Mouse (Mus musculus) embryonic facial prominence, embryonic 15.5 days (tissue): ENCODE data around the gene Gm10663. TPM values are rescaled to one million over a fixed set of nuclear protein-coding genes. Genes with fewer than 3 reads are reported as not detected.

Experiments used
- ATAC-seq: fragments of 200-750 bp; cut with Nextera tagmentation; 2 replicates; pipeline ENCODE4 v1.8.0; 2017; ENCODE audit warnings: low read depth, moderate TSS enrichment; ENCODE audit not compliant: insufficient number of reproducible peaks, low FRiP score, low TSS enrichment
- H3K27ac ChIP-seq: fragments of 300-500 bp; sonication (generic); replicated peaks from 2 replicates; pipeline ENCODE4 v1.5.1; 2015; ENCODE audit warnings: mild to moderate bottlenecking, inconsistent platforms
- H3K27me3 ChIP-seq: fragments of 300-500 bp; sonication (generic); 2 replicates; pipeline ENCODE4 v1.6.1; 2015; ENCODE audit warnings: inconsistent platforms
- H3K36me3 ChIP-seq: fragments of 300-500 bp; sonication (generic); 2 replicates; pipeline ENCODE4 v1.6.1; 2015; ENCODE audit warnings: mild to moderate bottlenecking, inconsistent platforms
- H3K4me1 ChIP-seq: fragments of 300-500 bp; sonication (generic); 2 replicates; pipeline ENCODE4 v1.6.1; 2015; ENCODE audit warnings: inconsistent platforms
- H3K4me2 ChIP-seq: fragments of 300-500 bp; sonication (generic); replicated peaks from 2 replicates; pipeline ENCODE4 v1.6.1; 2015; ENCODE audit warnings: mild to moderate bottlenecking, inconsistent platforms
- H3K4me3 ChIP-seq: fragments of 300-500 bp; sonication (generic); replicated peaks from 2 replicates; pipeline ENCODE4 v1.5.1; 2015; ENCODE audit warnings: mild to moderate bottlenecking, inconsistent platforms
- H3K9ac ChIP-seq: fragments of 300-500 bp; sonication (generic); 2 replicates; pipeline ENCODE4 v1.6.1; 2015; ENCODE audit warnings: inconsistent platforms
- H3K9me3 ChIP-seq: fragments of 300-500 bp; sonication (generic); replicated peaks from 2 replicates; pipeline ENCODE4 v1.6.1; 2016; ENCODE audit warnings: inconsistent platforms
- WGBS: fragments of 180-500 bp; shearing (Covaris S2); methylation state at CpG from one replicate; pipeline ENCODE4 v1.1.7; 2015; 5-methylcytosine and 5-hydroxymethylcytosine counted together
- polyA plus RNA-seq: library from polyadenylated mRNA; unstranded; fragments of >200 nt; fragmentation: Nextera tagmentation; extraction: Ambion mirVana; gene quantifications from 2 replicates; pipeline ENCODE4 v1.2.1, GENCODE M21; 2015

Gm10663 gene
- polyA plus RNA-seq, 1 experiment from 2014 or later, result not detected

- no peaks in the 10 kb centered on the region for H3K9me3 ChIP-seq
- no peak overlapping the region for H3K4me2 ChIP-seq
- 54% methylated on average over 8 of the region's 8 CpGs for WGBS
- no peak overlapping the region for H3K27ac ChIP-seq
- H3K36me3 ChIP-seq, result no peaks in the 10 kb centered on the region
- H3K4me1 ChIP-seq, result no peaks in the 10 kb centered on the region
- no peaks in the 10 kb centered on the region for H3K27me3 ChIP-seq
- H3K9ac ChIP-seq, result no peak overlapping the region
- no peak overlapping the region for H3K4me3 ChIP-seq
- no peak for ATAC-seq
Observed at GRCm38 (mm10) chr8:65087711-65088110, 12.9 kb downstream of the Gm10663 start.

- no peaks in the 10 kb centered on the region for H3K9me3 ChIP-seq
- no peak overlapping the region for H3K4me3 ChIP-seq
- 75% methylated on average over 12 of the region's 12 CpGs for whole genome bisulfite sequencing
- H3K4me1 ChIP-seq, result no peaks in the 10 kb centered on the region
- no peak overlapping the region for H3K9ac ChIP-seq
- no peak overlapping the region for H3K27ac ChIP-seq
- H3K4me2 ChIP-seq, result no peak overlapping the region
- no peaks in the 10 kb centered on the region for H3K27me3 ChIP-seq
- H3K36me3 ChIP-seq, result no peaks in the 10 kb centered on the region
- ATAC-seq, result no peak
Observed at GRCm38 (mm10) chr8:65088120-65088519, 13.3 kb downstream of the Gm10663 start.

GRCm38 (mm10) chr8:65089781-65090180, 14.9 kb downstream of the Gm10663 start:
- H3K4me2 ChIP-seq, result no peak overlapping the region
- no peaks in the 10 kb centered on the region for H3K4me1 ChIP-seq
- no peaks in the 10 kb centered on the region for H3K36me3 ChIP-seq
- no peak overlapping the region for H3K4me3 ChIP-seq
- no peak for ATAC-seq
- no peaks in the 10 kb centered on the region for H3K27me3 ChIP-seq
- no peak overlapping the region for H3K9ac ChIP-seq
- WGBS, result 80% methylated on average over 7 of the region's 7 CpGs
- H3K27ac ChIP-seq, result no peak overlapping the region
- H3K9me3 ChIP-seq, result no peaks in the 10 kb centered on the region

DNA sequence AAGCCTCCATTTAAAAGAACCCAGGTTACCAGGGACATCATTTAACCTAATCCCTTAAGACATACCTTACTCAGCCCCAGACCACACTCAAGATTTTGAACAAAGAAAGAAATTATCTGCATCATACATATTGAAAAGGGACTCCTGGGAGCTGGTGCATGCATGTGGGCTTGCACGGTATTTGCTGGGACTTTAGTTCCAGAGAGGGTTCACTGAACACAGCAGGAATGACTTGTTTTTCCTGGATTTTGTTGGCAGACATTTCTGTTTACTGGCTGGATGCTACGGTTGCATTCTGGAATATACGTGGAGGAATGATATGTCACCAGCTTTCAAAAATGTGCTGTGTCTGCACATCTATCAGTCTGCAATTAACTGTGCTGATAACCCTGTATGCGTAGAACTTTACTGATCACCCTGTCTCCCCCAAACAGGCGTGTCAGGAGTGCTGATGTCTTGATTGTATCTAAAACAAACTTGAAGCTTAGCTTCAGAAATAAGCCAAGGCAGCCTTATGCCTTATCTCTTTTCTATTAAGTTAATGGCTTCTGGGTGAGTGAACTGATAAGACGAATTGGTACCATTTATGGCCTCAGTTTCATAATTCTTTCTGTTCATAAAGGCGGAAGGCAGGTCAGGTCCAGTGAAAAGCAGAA, 23.1 kb downstream of the Gm10663 start:
- ATAC-seq, result no peak
- H3K4me3 ChIP-seq, result no peak overlapping the region
- no peak overlapping the region for H3K9ac ChIP-seq
- no peaks in the 10 kb centered on the region for H3K36me3 ChIP-seq
- H3K4me1 ChIP-seq, result no peaks in the 10 kb centered on the region
- H3K27me3 ChIP-seq, result no peaks in the 10 kb centered on the region
- H3K4me2 ChIP-seq, result no peak overlapping the region
- 54% methylated on average over 7 of the region's 7 CpGs for WGBS
- H3K27ac ChIP-seq, result no peak overlapping the region
- no peaks in the 10 kb centered on the region for H3K9me3 ChIP-seq

DNA sequence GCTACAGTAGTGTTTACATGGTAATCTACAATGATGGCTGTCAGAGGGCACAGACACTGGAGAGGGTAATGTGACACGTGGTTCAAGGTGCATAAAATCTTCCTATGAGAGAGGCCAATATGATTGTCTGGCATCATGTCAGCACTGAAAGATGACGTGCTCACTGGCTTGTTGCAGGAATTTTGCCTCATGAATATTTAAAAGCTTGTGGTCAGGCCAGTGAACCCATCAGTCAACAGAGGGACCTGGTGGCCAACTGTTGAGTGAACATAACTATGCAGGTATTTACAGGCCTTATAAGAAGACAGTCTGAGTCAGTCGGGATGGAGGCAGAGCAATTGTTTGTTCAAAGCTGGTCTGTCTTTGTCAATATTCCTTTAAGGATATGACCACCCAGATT, 24.9 kb downstream of the Gm10663 start:
- no peak for ATAC-seq
- no peak overlapping the region for H3K27ac ChIP-seq
- no peaks in the 10 kb centered on the region for H3K4me1 ChIP-seq
- H3K27me3 ChIP-seq, result no peaks in the 10 kb centered on the region
- 40% methylated on average over 3 of the region's 3 CpGs for WGBS
- no peak overlapping the region for H3K4me3 ChIP-seq
- no peaks in the 10 kb centered on the region for H3K36me3 ChIP-seq
- H3K9ac ChIP-seq, result no peak overlapping the region
- no peaks in the 10 kb centered on the region for H3K9me3 ChIP-seq
- no peak overlapping the region for H3K4me2 ChIP-seq

DNA sequence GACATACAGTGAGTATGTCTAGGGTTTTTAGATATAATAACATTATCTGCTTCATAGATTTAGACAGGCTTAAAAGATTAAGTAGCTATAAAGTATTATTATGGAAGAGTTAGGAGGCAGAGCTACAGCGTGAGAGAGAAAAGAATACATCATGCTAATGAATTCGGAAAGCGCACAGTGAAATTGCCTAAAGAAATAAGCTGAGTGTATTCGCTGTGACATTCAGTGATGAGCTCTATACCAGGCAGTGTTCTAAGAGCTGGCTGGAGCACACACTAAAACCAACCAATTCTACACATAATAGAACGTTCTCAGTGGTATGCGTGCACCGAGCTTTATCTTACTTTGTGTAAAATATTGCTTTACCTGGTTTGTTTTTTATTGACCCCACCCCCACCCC, 28.8 kb downstream of the Gm10663 start:
- WGBS, result 77% methylated on average over 7 of the region's 7 CpGs
- Histone ChIP-seq H3K4me1 (no peaks in the 10 kb centered on the region), H3K36me3 (no peaks in the 10 kb centered on the region), H3K9me3 (no peaks in the 10 kb centered on the region), H3K27ac (no peak overlapping the region), H3K27me3 (no peaks in the 10 kb centered on the region), H3K4me3 (no peak overlapping the region), H3K4me2 (no peak overlapping the region), H3K9ac (no peak overlapping the region)
- ATAC-seq, result no peak

- Histone ChIP-seq H3K9ac (no peak overlapping the region), H3K4me1 (no peaks in the 10 kb centered on the region), H3K4me2 (no peak overlapping the region), H3K27me3 (no peaks in the 10 kb centered on the region), H3K9me3 (no peaks in the 10 kb centered on the region), H3K36me3 (no peaks in the 10 kb centered on the region), H3K27ac (no peak overlapping the region), H3K4me3 (no peak overlapping the region)
- 58% methylated on average over 4 of the region's 4 CpGs for WGBS
- no peak for ATAC-seq
Observed at GRCm38 (mm10) chr8:65104041-65104440, 29.2 kb downstream of the Gm10663 start.

DNA sequence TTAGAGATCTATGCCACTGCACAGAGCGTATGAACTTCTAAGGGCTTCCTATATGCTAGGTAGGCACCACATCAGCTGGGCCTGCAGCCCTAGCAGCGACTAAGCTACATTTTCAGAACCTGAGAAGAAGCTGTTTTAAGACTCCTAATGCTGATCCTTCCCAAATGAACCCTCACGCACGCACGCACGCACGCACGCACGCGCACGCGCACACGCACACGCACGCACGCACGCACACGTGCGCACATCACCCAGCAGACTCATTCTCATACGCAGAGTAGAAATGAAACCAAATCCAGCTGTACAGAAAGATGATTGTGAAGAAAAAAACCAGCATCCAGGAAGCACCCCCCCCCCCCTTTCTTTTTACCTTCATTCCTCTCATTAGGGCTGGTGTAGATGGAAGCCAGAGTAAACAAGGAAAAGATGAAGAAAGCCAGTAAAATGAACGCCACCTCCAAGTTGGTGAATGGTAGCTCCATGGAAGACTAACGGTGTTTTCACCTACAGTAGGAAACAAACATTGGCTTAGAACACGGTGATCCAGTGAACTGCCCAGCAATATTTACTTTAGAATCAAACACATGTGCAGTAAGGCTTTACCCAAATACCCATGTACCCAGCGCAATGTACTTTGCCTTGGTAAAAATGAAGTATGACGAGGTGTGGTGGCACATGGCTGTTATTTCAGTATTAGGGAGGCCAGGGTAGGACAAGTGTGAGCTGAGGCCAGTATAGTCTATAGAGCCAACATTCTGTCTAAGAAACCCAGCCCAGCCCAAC, 33.3 kb downstream of the Gm10663 start:
- Histone ChIP-seq H3K4me2 (no peak overlapping the region), H3K9me3 (no peaks in the 10 kb centered on the region), H3K27me3 (no peaks in the 10 kb centered on the region), H3K4me1 (no peaks in the 10 kb centered on the region), H3K36me3 (no peaks in the 10 kb centered on the region), H3K4me3 (no peak overlapping the region), H3K27ac (no peak overlapping the region), H3K9ac (no peak overlapping the region)
- 90% methylated on average over 25 of the region's 25 CpGs for WGBS
- no peak for ATAC-seq

- WGBS, result 63% methylated on average over 6 of the region's 6 CpGs
- ATAC-seq, result no peak
- Histone ChIP-seq H3K36me3 (no peaks in the 10 kb centered on the region), H3K4me1 (no peaks in the 10 kb centered on the region), H3K4me2 (no peak overlapping the region), H3K9me3 (no peaks in the 10 kb centered on the region), H3K27me3 (no peaks in the 10 kb centered on the region), H3K27ac (no peak overlapping the region), H3K4me3 (no peak overlapping the region), H3K9ac (no peak overlapping the region)
Observed at GRCm38 (mm10) chr8:65108936-65109335, 34.1 kb downstream of the Gm10663 start.

GRCm38 (mm10) chr8:65110285-65110691, 35.5 kb downstream of the Gm10663 start:
- no peak overlapping the region for H3K27ac ChIP-seq
- 32% methylated on average over 5 of the region's 5 CpGs for WGBS
- 0 out of 2 replicates have a peak, but pooled peaks have one; percentile 29 for ATAC-seq
- no peaks in the 10 kb centered on the region for H3K36me3 ChIP-seq
- H3K4me3 ChIP-seq, result no peak overlapping the region
- no peak overlapping the region for H3K9ac ChIP-seq
- H3K27me3 ChIP-seq, result no peaks in the 10 kb centered on the region
- H3K4me2 ChIP-seq, result no peak overlapping the region
- H3K9me3 ChIP-seq, result no peaks in the 10 kb centered on the region
- no peaks in the 10 kb centered on the region for H3K4me1 ChIP-seq

DNA sequence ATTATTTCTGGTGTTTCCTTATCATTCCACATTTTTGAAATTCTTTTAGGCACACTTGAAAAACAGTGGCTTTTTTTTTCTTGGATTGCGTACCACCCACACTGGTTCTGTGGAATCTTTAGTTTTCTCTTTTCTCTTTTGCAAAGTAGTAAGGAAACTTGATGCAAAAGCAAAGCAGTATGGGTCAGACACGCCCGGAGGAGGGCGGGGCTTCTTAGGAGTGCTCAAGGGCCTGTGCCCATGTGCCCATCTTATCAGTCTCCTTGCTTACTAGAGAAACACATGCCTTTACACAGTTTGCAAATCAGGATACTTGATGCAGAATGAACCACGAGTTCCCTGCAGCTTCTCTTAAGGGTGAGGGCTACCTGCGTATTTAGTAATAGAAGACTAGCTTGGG, 37.3 kb downstream of the Gm10663 start:
- no peak for ATAC-seq
- Histone ChIP-seq H3K27me3 (no peaks in the 10 kb centered on the region), H3K36me3 (no peaks in the 10 kb centered on the region), H3K4me2 (no peak overlapping the region), H3K9me3 (no peaks in the 10 kb centered on the region), H3K4me1 (no peaks in the 10 kb centered on the region), H3K9ac (no peak overlapping the region), H3K4me3 (no peak overlapping the region), H3K27ac (no peak overlapping the region)
- 77% methylated on average over 6 of the region's 6 CpGs for WGBS

DNA sequence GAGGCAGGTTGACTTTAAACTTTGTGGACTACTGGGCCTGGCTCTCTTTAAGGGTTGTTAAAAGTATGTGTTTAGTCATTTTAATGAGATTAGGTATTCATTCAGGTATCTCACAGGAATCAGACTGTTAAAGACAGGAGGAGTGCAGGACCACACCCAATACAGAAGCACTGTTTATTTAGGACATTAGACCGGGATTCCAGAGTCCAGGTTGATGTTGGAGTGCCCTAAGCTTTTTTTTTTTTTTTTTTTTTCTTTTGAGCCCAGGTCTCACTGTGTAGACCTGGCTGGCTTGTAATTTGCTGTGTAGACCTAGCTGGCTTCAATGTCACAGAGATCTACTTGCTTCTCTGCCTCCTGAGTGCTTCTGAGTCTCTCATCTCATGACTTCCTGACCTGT, 51.2 kb downstream of the Gm10663 start:
- H3K4me2 ChIP-seq, result no peak overlapping the region
- WGBS, result 81% methylated on average over 1 of the region's 1 CpGs
- H3K36me3 ChIP-seq, result no peaks in the 10 kb centered on the region
- no peak for ATAC-seq
- no peaks in the 10 kb centered on the region for H3K27me3 ChIP-seq
- H3K9me3 ChIP-seq, result no peaks in the 10 kb centered on the region
- H3K4me3 ChIP-seq, result no peak overlapping the region
- H3K4me1 ChIP-seq, result no peaks in the 10 kb centered on the region
- H3K9ac ChIP-seq, result no peak overlapping the region
- H3K27ac ChIP-seq, result no peak overlapping the region
